Mouse (Mus musculus): ENCODE measurements around the gene Trpv4.

DNA sequence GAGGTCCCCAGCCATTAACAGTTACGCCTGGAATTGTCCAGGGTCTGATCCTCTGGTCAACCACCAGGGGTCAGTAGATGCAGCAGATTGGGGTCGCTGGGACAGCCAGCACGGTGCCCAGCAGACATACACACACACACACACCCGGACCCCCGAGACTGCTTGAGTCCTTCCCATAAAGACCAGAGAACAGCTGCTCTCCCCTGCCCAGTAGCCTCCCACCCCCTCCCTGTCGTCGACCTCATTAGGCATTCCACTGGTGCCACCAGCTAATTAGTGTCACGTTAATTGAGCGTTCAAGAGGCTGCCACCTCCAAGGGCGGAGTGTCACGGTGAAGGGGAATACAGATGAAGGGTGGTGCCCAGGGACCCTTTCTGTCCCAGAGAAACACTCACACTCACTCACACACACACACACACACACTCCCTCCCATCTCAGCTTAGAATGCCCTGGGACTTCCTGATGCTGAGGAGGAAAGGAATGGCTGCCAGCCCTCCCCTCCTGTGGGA is 53.4 kb downstream of the Trpv4 start:
- TF ChIP-seq GATA1 (IDR thresholded peaks at IDR 0.05; ENCODE audit: low read length) (no peak), TAL1 (IDR thresholded peaks at IDR 0.05; ENCODE audit: low read length) (no peak)
